Mouse (Mus musculus): ENCODE data around the gene Fam49a.

Gene Fam49a

DNA sequence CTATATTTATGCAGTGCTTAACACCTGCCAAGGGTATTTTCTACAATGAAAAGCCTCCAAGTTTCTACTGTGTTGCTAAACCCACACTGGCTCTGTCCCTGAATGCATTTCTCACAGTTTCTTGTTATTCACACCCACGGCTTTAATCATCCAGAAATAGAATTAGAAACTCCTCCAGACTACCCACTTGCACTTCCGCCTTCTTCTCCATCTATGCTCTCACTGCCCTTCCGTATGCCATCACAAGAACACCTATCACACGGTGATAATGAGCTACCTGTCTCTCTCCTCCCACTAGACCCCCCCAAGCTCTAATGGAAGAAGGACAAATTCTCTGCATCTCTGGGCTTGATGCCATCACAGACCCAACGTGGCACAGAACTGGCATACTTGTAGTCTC, 105.5 kb downstream of the Fam49a start:
- DNase-seq, result no peak

DNA sequence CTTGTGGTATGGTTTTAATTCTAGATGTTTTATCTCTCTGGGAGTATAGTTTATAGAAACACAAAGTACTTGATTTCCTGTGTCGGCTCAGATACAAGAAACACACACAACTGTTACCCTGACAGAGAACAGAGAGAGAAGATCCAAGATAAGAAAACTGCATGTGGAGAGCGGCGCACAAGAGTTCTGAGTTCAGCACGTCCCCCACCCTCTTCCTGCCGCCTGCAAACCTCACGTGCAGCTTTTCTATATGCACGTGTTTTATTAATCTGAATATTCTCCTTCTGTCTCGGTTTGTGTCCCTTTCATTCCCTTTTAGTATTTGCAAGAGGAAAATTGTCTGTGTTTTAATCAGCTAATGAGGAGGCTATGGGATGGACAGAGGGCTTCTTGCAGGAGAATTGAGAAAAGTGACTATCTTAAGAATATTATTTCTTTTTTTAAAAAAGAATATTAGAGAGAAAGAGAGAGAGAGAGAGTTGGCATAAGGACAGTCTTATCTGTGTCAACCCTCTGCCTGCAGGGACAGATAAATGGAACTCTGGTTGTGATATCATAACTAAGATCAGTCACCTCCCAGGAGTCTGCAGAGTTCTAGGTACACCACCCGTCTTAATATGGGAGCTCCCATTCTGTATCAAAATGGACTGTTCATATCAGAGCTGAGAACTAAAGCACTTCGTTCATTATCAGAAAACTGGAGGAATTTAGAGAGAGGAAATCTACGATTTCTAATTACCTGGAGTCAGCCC, 111.3 kb downstream of the Fam49a start:
- DNase-seq, result peak in 1 of 2 experiments; percentile 11

DNA sequence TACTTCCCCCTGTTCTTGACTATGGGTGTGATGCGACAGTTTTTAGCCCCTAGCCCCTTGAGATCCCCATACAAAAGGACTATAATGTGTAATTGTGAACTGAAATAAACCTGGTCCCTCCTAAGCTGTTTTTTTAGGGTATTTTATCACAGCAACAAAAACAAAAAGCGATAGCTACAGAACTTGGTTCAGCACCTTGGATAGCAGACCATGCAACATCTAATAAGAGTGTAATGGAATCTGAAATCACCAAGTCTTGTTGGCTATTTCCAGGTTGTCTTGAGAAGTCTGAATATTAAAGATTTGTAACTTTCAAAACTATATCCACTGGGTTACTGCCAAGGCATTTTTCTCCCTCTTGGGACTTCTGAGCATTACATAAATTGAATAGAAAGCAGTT, 117.1 kb downstream of the Fam49a start:
- DNase-seq, result no peak

DNA sequence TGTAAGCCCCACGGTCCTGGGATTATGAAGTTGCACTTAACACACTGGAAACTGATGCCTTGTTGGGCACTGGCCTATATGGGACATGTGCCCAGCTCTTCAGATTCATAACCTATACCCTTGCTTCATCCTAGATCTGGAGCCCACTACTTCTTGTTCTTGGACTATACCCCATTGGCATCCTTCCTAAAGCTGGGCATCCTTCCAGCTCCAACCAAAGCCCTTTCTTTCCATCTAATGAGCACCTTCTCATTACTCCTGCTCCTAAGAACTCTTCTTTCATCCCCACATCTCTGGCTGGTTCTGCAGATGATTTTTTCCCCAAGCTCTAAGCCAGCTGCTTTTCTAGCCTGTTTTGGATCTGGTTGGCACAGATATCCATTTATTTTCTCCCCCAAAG, 127.3 kb downstream of the Fam49a start:
- no peak for DNase-seq

DNA sequence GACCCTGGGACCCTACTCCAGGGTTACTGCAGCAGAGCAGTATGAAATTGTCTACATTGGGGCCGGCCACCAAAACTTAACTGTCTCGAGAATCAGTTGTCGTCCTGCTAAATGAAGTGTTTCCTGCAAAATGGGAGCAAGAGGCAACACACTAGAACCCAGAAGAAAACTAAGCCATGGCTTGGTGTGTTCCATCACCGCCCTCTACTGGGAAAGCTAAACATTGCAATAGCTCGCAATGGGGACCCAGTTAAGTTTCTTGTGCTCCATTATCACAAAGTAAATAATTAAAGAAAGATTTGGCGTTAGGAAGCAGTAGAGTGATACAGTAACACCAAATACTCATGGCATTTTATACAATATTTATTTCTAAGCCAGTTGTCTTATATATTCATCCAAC, 134.3 kb downstream of the Fam49a start:
- DNase-seq, result peak; percentile 25 to 43

DNA sequence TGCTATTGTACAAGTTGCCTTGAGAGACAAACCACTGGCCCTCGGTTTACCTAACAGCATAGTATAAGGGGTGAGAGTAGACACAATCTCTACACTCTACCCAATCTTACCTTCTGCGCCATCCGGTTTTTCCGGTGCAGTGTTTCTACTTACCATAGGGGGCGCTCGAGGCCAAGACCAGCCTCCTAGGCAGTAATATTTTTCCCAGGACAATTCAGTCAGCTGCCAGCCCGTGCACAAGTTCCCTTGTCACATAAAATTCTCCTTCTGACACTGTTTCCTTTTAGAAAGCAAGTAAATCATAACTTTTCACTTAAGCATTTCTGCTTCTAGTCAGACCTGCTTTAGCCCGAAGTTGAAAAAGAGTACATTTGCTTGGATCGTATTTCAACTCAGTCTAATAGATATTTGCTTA, 139.1 kb downstream of the Fam49a start:
- peak; percentile 56 to 57 for DNase-seq

DNA sequence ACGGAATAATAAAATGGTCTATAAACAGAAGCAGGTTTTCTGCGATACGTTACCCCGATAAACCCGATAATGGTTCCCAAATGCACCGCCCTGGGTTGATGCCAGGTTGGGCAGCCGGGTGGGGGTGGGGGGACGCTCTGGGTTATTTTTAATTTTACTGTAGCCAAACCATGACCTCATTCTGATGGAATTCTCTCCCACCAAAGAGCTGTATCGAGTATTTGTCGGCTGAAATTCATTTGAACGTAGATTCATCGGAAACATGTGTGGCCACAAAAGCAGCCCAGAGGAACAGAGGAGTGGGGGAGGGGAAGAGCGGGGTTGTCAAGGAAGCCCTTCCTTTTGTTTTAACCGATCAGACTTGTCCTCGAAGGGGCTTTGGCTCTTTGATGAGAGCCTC, 139.6 kb downstream of the Fam49a start:
- DNase-seq, result no peak

DNA sequence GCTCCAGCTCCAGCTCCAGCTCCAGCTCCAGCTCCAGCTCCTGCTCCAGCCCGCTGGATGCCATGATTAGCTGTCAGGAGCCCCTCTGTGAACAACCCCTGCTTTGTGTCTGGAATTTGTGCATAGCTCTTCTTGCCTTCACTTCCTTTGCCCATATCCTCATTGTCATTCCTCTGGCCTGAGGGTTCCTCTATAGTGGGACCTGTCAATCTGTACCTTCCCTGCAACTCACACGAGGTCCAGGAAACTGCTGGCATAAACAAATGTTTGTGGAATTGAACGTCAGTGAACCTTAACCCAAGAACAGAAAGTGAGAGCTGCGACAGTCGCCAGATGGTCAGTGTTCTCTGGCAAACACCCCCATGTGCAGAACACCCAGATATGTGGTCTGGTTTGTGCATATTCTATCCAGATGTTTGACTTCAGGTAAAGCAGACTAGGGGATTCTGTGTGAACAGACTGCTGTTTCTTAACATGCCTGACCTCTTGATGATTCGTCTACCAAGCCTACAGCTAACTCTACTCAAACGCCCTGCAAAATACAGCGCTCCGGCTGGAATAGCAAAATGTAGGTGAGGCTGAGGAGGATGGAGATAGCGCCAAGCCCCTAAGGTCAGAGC, 143.7 kb downstream of the Fam49a start:
- DNase-seq, result no peak

DNA sequence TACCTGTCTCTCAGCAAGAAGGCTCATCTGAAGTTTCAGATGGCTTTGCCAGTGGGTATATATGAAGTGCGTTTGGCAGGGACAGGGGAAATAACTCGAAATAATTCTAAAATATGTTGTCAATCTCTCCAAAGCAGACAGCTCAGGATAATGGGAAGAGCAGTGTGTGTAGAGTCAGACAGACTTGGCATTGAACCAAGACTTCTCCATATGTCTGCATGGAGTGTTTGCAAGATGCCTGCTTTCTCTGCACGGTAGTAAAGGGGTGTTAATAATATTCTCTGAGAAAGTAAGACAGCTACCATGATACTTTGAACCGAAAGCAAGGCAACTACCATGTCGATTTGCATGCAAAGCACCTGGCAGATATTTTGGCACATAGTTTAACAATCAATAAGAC, 147.1 kb downstream of the Fam49a start:
- no peak for DNase-seq

DNA sequence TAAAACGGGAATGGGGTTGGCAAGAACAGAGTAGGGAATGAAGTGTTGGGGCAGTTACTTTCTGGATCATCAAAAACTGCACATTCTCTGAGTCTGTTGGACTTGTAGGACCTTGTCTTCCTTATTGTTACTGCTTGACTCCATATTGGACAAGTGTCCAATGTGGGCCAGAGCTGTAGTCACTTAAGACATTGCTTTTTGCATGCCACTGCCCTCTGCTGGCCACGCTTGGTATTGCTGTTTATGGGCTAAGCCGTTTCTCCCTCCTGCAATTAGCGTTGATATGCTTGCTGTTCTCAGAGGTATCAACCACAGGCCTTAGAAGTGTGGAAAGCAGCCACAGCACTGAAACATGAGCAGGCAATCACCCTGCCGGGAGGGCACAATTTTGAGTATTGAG, 150.7 kb downstream of the Fam49a start:
- peak; percentile 70 to 78 for DNase-seq

DNA sequence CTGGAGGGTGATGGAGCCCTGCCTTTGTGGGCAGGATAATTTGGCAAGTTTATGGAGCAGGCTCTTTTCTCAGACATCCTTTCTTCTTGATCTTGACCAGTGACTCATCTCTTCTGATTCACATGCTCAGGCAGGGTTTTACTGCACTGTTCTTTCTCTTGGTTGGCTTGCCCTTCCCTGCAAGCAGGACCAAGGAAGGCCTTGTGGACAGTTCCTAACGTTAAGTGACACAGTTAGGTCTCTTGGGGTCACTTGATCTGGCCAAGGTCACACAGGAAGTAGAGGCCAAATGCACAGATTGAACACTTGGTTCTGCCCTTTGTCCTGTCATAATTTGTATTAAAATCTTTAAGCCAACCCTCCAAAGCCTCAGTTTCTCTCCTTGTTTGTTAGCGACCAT, 158.5 kb downstream of the Fam49a start:
- no peak for DNase-seq

DNA sequence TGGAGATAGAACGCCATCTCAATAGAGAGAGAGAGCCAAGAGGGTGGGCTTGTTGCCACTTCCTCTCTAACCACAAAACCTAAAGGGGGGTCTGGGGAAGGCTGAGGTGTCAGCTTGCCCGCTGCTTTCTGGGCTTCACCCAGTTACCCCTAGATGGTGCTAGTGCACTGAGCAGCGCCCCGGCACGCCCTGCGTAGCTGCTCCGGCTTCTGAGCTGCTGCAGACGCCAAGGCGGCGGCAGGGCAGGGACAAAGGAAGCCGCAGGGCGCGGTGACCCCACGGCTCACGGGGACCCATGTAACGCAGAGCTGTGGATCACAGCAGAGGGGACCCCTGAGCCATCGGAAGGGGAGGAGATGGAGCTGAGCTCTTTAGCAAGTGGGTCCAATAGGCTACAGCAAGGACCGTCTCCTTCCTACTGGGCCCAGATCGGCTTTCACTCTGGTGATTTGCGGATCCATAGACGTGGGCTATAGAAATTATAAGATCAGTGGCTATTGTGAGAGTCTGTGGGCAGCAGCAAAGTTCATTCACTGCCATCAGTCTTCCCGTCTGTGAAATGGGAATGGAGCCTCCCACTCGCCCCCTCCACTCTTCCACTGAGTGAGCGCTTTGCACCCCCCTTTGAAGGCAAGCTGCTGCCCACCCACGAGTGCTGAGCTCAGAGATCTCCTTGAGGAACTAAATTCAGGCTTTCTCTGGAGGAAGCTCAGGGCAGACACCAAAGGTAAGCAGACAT, 159.1 kb downstream of the Fam49a start:
- DNase-seq, result peak; percentile 71 to 84

DNA sequence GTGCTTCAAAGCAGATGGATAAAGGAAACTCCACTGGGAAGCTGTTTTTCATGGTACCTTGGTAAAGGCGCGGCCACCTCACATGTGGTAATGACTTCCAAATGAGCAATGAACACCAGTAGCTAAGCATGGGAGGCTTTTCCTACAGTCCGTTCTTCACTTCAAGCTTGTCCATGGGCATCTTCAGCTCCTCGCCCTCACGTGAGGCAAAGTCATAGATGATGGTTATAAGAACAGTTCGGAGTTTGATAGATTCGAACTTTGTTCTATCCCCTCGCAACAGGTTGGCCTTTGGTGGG, 159.6 kb downstream of the Fam49a start:
- DNase-seq, result no peak

DNA sequence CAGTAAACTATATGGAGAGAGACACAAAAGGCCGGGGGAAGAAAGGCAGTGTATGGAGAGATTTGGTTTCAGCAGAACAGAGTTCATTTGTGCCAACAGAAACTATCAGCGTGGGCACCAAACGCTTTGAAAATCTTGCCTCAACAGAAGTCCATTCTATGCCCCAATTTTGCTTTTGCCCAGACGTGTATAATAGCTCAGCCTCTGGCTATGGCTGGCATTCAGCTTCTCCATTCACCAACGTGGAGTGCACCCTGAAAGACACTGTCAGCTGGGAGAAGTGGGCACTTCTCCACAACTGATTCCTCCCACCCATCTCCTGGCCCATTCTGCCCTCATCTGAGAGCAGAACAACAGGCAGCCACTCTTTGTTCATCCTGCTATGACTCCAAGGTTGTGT, 163.2 kb downstream of the Fam49a start:
- no peak for DNase-seq

DNA sequence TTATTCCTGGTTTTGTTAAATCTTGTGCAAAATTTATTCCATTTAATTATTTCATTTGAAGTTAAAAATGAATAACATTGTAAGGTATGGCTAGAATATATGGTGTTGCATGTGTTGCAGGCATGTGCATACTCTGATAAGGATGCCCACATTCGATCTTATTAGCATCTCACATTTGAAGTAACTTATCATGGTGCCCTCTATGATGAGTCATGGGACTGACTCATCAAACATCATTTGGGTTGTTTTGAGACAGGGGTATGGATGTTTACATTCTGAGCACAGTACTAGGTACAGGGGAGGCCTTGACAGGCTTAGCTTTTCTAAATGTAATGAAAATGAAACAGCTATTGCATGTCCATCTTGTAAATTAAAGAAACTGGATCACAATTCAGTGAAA, 165.3 kb downstream of the Fam49a start:
- no peak for DNase-seq

DNA sequence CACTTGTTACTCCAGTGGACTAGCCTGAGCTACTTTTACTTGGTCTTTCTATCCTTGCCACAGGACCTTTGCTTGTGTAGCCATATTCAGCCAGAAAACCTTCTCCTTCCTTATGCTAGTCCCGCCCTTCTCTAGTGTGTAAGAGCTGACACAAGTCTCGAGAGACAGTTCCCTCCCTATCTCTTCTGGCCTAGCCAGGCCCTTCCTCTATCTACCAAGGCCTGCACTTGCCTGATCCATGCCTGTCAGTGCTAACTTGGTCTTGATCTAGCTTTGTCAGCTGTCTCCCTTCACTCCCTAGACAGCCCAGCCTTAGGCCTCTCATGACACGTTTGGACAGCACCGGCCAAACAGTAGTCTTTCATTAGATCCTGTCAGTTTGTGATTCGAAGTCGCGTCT, 166.9 kb downstream of the Fam49a start:
- DNase-seq, result no peak

Data from lung, adult 18-20 months (tissue).